Mouse (Mus musculus): ENCODE measurements around the gene Clmn. TPM values are rescaled to one million over a fixed set of nuclear protein-coding genes. Genes with fewer than 3 reads are reported as not detected.

Gene Clmn
- total and polyA plus RNA-seq, 3 experiments: not detected

DNA sequence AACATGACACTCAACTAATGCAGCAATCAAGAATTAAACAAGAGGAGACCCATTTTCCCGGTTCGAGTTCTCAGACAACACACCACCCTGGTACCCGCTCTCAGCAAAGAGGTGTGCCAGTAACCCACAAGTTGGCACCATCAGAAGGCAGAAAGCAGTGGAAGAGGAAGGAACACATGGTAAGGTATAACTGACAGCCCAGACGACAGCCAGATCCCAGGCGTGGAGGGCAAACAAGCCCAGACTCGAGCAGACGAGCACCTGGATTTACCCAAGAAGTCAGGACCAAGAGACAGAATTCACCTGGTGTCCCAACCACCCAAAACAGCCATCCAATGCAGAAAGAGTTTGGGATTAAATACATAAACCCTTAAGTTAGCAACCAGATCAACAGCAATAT lies 11.5 kb downstream of the Clmn start:
- Histone ChIP-seq H3K9me3 (replicated peaks; ENCODE audit: insufficient read depth, low read length) (no peaks in the 10 kb centered on the region), H3K27ac (ENCODE audit: control insufficient read depth, low read depth, low read length) (no peak overlapping the region), H3K4me3 (ENCODE audit: control insufficient read depth in 1 of 2, insufficient read depth in 1 of 2, low read depth in 2 of 2, low read length in 2 of 2) (no peak overlapping the region), H3K4me1 (ENCODE audit: control insufficient read depth in 1 of 2, insufficient read depth in 2 of 2, low read length in 2 of 2) (no peaks in the 10 kb centered on the region), H3K27me3 (ENCODE audit: control insufficient read depth in 1 of 2, insufficient read depth in 2 of 2, low read length in 2 of 2) (no peaks in the 10 kb centered on the region), H3K36me3 (ENCODE audit: control insufficient read depth in 1 of 2, insufficient read depth in 2 of 2, low read length in 2 of 2) (no peaks in the 10 kb centered on the region), H3K9ac (ENCODE audit: control insufficient read depth, low read depth, low read length, poor library complexity, severe bottlenecking) (no peak overlapping the region), H3K79me2 (ENCODE audit: control insufficient read depth, insufficient read depth, low read length, poor library complexity) (no peaks in the 10 kb centered on the region)
- no peak for TF ChIP-seq TBP (IDR thresholded peaks at IDR 0.05; ENCODE audit: low read depth, low read length)
- DNase-seq (ENCODE audit: low read depth, low spot score): no peak

DNA sequence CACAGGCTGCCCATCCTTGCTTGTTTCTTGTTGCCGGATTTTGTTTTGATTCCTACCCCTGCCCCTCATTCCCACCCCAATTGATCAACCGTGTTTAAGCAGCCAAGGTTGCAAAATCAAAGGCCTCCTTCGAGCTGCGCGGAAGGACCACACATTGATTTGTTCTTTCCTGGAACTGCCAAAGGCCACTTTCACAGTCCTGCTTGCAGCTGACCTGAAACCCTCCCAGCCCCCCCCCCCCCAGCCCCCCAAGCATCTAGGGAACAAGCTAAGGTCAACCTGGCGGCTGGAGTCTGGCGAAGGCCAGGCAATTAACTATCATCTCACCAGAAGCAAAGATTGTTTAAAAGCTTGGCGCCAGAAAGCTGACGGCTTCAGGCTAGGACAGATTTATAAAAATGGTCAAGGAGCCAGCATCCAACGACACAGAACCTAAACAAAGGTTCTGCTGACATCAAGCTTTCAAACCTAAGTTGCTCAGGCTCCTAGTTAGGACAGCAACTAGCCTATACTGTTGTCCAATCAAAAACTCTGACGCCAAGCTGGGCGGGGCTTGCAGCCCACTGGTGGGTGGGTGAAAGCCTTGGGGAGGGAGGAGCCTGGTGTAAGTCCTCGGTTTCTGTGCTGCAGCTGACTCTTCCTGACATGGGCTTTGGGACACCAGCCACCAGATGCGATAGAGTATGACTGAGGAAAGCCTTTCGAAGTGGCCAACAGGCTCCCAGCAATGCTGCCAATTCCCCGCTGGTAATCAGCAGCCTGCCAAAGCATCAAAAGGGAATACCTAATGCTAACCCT lies 13.0 kb downstream of the Clmn start:
- no peaks in the 10 kb centered on the region for H3K27me3 ChIP-seq (ENCODE audit: control insufficient read depth in 1 of 2, insufficient read depth in 2 of 2, low read length in 2 of 2)
- DNase-seq (ENCODE audit: low read depth, low spot score): no peak

GRCm38 (mm10) chr12:104850119-104850518 lies 14.8 kb downstream of the Clmn start:
- Histone ChIP-seq H3K27me3 (ENCODE audit: control insufficient read depth in 1 of 2, insufficient read depth in 2 of 2, low read length in 2 of 2) (no peaks in the 10 kb centered on the region), H3K27ac (ENCODE audit: control insufficient read depth, low read depth, low read length) (no peak overlapping the region), H3K4me1 (ENCODE audit: control insufficient read depth in 1 of 2, insufficient read depth in 2 of 2, low read length in 2 of 2) (no peaks in the 10 kb centered on the region), H3K9ac (ENCODE audit: control insufficient read depth, low read depth, low read length, poor library complexity, severe bottlenecking) (no peak overlapping the region), H3K9me3 (replicated peaks; ENCODE audit: insufficient read depth, low read length) (no peaks in the 10 kb centered on the region), H3K36me3 (ENCODE audit: control insufficient read depth in 1 of 2, insufficient read depth in 2 of 2, low read length in 2 of 2) (no peaks in the 10 kb centered on the region), H3K4me3 (ENCODE audit: control insufficient read depth in 1 of 2, insufficient read depth in 1 of 2, low read depth in 2 of 2, low read length in 2 of 2) (no peak overlapping the region), H3K79me2 (ENCODE audit: control insufficient read depth, insufficient read depth, low read length, poor library complexity) (no peaks in the 10 kb centered on the region)
- DNase-seq (ENCODE audit: low read depth, low spot score): no peak
- TF ChIP-seq RAD21 (IDR thresholded peaks at IDR 0.05; ENCODE audit: low read depth, low read length) (no peak), ETS1 (IDR thresholded peaks at IDR 0.05; ENCODE audit: low read depth, low read length) (no peak), ZC3H11A (IDR thresholded peaks at IDR 0.05; ENCODE audit: low read depth, low read length) (no peak), MAZ (IDR thresholded peaks at IDR 0.05; ENCODE audit: low read depth, low read length) (no peak), POLR2AphosphoS2 (IDR thresholded peaks at IDR 0.05; ENCODE audit: low read length) (no peak), TCF12 (IDR thresholded peaks at IDR 0.05; ENCODE audit: low read depth, low read length) (no peak), SIN3A (IDR thresholded peaks at IDR 0.05; ENCODE audit: low read length) (no peak), CTCF (IDR thresholded peaks at IDR 0.05 in 2 of 3, conservative IDR thresholded peaks at IDR 0.05 in 1 of 3; ENCODE audit: control insufficient read depth in 1 of 3, insufficient read depth in 1 of 3, low read depth in 2 of 3, low read length in 3 of 3, poor library complexity in 1 of 3, severe bottlenecking in 1 of 3) (no peak), USF2 (IDR thresholded peaks at IDR 0.05; ENCODE audit: borderline replicate concordance in 1 of 2, insufficient read depth in 1 of 2, low read depth in 1 of 2, low read length in 2 of 2) (no peak), TAL1 (IDR thresholded peaks at IDR 0.05; ENCODE audit: low read length) (no peak), KAT2A (conservative IDR thresholded peaks at IDR 0.05; ENCODE audit: low read depth, low read length) (no peak)

More for the DNA sequence above, 13.0 kb downstream of the Clmn start:
- Histone ChIP-seq H3K4me1 (ENCODE audit: control insufficient read depth in 1 of 2, insufficient read depth in 2 of 2, low read length in 2 of 2) (no peaks in the 10 kb centered on the region), H3K79me2 (ENCODE audit: control insufficient read depth, insufficient read depth, low read length, poor library complexity) (no peaks in the 10 kb centered on the region), H3K4me3 (ENCODE audit: control insufficient read depth in 1 of 2, insufficient read depth in 1 of 2, low read depth in 2 of 2, low read length in 2 of 2) (no peak overlapping the region), H3K36me3 (ENCODE audit: control insufficient read depth in 1 of 2, insufficient read depth in 2 of 2, low read length in 2 of 2) (no peaks in the 10 kb centered on the region), H3K9ac (ENCODE audit: control insufficient read depth, low read depth, low read length, poor library complexity, severe bottlenecking) (no peak overlapping the region), H3K27ac (ENCODE audit: control insufficient read depth, low read depth, low read length) (no peak overlapping the region), H3K9me3 (replicated peaks; ENCODE audit: insufficient read depth, low read length) (no peaks in the 10 kb centered on the region)
- TF ChIP-seq ZC3H11A (IDR thresholded peaks at IDR 0.05; ENCODE audit: low read depth, low read length) (no peak), RCOR1 (IDR thresholded peaks at IDR 0.05; ENCODE audit: low read depth, low read length) (no peak), TBP (IDR thresholded peaks at IDR 0.05; ENCODE audit: low read depth, low read length) (no peak), GATA1 (IDR thresholded peaks at IDR 0.05; ENCODE audit: low read depth, low read length) (no peak), E2F4 (IDR thresholded peaks at IDR 0.05; ENCODE audit: borderline replicate concordance, low read depth, low read length) (no peak), CHD2 (IDR thresholded peaks at IDR 0.05; ENCODE audit: low read length) (no peak), MXI1 (IDR thresholded peaks at IDR 0.05; ENCODE audit: low read depth, low read length) (no peak), ETS1 (IDR thresholded peaks at IDR 0.05; ENCODE audit: low read depth, low read length) (no peak), JUND (IDR thresholded peaks at IDR 0.05; ENCODE audit: low read depth, low read length) (no peak), SIN3A (IDR thresholded peaks at IDR 0.05; ENCODE audit: low read length) (no peak), POLR2A (IDR thresholded peaks at IDR 0.05; ENCODE audit: control insufficient read depth in 1 of 2, insufficient read depth in 1 of 2, low read depth in 1 of 2, low read length in 2 of 2, poor library complexity in 1 of 2) (no peak), TCF12 (IDR thresholded peaks at IDR 0.05; ENCODE audit: low read depth, low read length) (no peak), NELFE (IDR thresholded peaks at IDR 0.05; ENCODE audit: low read depth, low read length) (no peak), ZKSCAN1 (IDR thresholded peaks at IDR 0.05; ENCODE audit: low read depth, low read length) (no peak), MYC (IDR thresholded peaks at IDR 0.05; ENCODE audit: low read depth, low read length) (no peak), MAZ (IDR thresholded peaks at IDR 0.05; ENCODE audit: low read depth, low read length) (no peak)
